In genomic region chr1:34076701-34077421, GRCm38 (mm10) we compare ENCODE assay signal across 10 mouse cellular contexts.
A peak's percentile ranks its signal among the peaks of the same experiment; 100 is the strongest.
DNase-seq lines count a peak whose midpoint lies in the region; ATAC-seq and TF ChIP-seq lines count a peak whose summit lies in the region.
"Had no signal": no experiment of that assay in that cellular context is flagged by ENCODE, and none has a peak within 500 bp of the region (broad histone marks: within the 10 kb centered on the region; RNA-seq: fewer than 3 reads in every experiment).

No protein-coding gene starts in this region.

- peak overlapping the region; percentile 36; the same call in 1 of the 2 replicates for H3K27ac ChIP-seq in kidney, embryonic 16.5 days (ENCODE audit: low read length)
- H3K27ac ChIP-seq in embryonic facial prominence, embryonic 14.5 days (replicated peaks; ENCODE audit: low read depth, low read length) = no peak overlapping the region
- H3K27ac ChIP-seq in limb, embryonic 14.5 days (replicated peaks; ENCODE audit: low read depth, low read length) = no peak overlapping the region
- H3K27ac ChIP-seq in stomach, embryonic 14.5 days (ENCODE audit: low read length) = no peak overlapping the region

- 0 out of 2 replicates have a peak overlapping the region, but pooled peaks have one; percentile 51 for H3K9ac ChIP-seq in kidney, embryonic 16.5 days (replicated peaks; ENCODE audit: low read length)
- 0 out of 2 replicates have a peak overlapping the region, but pooled peaks have one; percentile 26 for H3K9ac ChIP-seq in embryonic facial prominence, embryonic 14.5 days (ENCODE audit: low read depth, low read length)
- H3K9ac ChIP-seq in limb, embryonic 14.5 days (ENCODE audit: low read depth, low read length, severe bottlenecking) = no peak overlapping the region
- H3K9ac ChIP-seq in stomach, embryonic 14.5 days (replicated peaks; ENCODE audit: low read depth, low read length) = no peak overlapping the region

- no peaks in the 10 kb centered on the region for H3K9me3 ChIP-seq in kidney, embryonic 16.5 days (ENCODE audit: low read length)
- H3K9me3 ChIP-seq in embryonic facial prominence, embryonic 14.5 days (ENCODE audit: control insufficient read depth, low read length) = no peaks in the 10 kb centered on the region
- H3K9me3 ChIP-seq in limb, embryonic 14.5 days (ENCODE audit: control insufficient read depth, low read length) = no peaks in the 10 kb centered on the region
- H3K9me3 ChIP-seq in stomach, embryonic 14.5 days (ENCODE audit: control insufficient read depth, low read depth, low read length) = no peaks in the 10 kb centered on the region

- H3K4me1 ChIP-seq in kidney, embryonic 16.5 days (ENCODE audit: insufficient read depth, low read length) = peaks cover 27% of the 10 kb centered on the region
- peaks cover 17% of the 10 kb centered on the region for H3K4me1 ChIP-seq in embryonic facial prominence, embryonic 14.5 days (ENCODE audit: control insufficient read depth, insufficient read depth, low read length)
- peaks cover 34% of the 10 kb centered on the region for H3K4me1 ChIP-seq in limb, embryonic 14.5 days (ENCODE audit: control insufficient read depth, insufficient read depth, low read length)
- H3K4me1 ChIP-seq in stomach, embryonic 14.5 days (ENCODE audit: control insufficient read depth, insufficient read depth, low read length) = peaks cover 9% of the 10 kb centered on the region; the same call in 1 of the 2 replicates

- H3K4me2 ChIP-seq in kidney, embryonic 16.5 days (replicated peaks; ENCODE audit: low read depth, low read length) = peak overlapping the region; percentile 37
- peak overlapping the region; percentile 40 for H3K4me2 ChIP-seq in embryonic facial prominence, embryonic 14.5 days (ENCODE audit: low read depth, low read length)
- peak overlapping the region; percentile 33 for H3K4me2 ChIP-seq in limb, embryonic 14.5 days (replicated peaks; ENCODE audit: low read depth, low read length, severe bottlenecking)
- H3K4me2 ChIP-seq in stomach, embryonic 14.5 days (replicated peaks; ENCODE audit: low read depth, low read length) = peak overlapping the region; percentile 26

- no peak for TF ChIP-seq POLR2A in limb, embryonic 14.5 days (IDR thresholded peaks at IDR 0.05; ENCODE audit: borderline replicate concordance, extremely low read depth, insufficient read depth, insufficient read length)

- H3K36me3 ChIP-seq in kidney, embryonic 16.5 days (ENCODE audit: insufficient read depth, low read length) = no peaks in the 10 kb centered on the region
- H3K36me3 ChIP-seq in embryonic facial prominence, embryonic 14.5 days (ENCODE audit: control insufficient read depth, insufficient read depth, low read length) = no peaks in the 10 kb centered on the region
- no peaks in the 10 kb centered on the region for H3K36me3 ChIP-seq in limb, embryonic 14.5 days (ENCODE audit: control insufficient read depth, insufficient read depth, low read length)
- H3K36me3 ChIP-seq in stomach, embryonic 14.5 days (ENCODE audit: control insufficient read depth, insufficient read depth, low read length) = no peaks in the 10 kb centered on the region

- WGBS in kidney, embryonic 16.5 days = 8% methylated on average over 12 of the region's 12 CpGs
- 16% methylated on average over 8 of the region's 12 CpGs for WGBS in embryonic facial prominence, embryonic 14.5 days
- WGBS in limb, embryonic 14.5 days = 16% methylated on average over 8 of the region's 12 CpGs
- WGBS in stomach, embryonic 14.5 days = 12% methylated on average over 12 of the region's 12 CpGs

- H3K4me3 ChIP-seq in kidney, embryonic 16.5 days (ENCODE audit: low read length) = peak overlapping the region; percentile 26
- peak overlapping the region; percentile 15; the same call in 1 of the 2 replicates for H3K4me3 ChIP-seq in embryonic facial prominence, embryonic 14.5 days (ENCODE audit: low read depth, low read length)
- H3K4me3 ChIP-seq in limb, embryonic 14.5 days (replicated peaks; ENCODE audit: low read length) = no peak overlapping the region
- no peak overlapping the region for H3K4me3 ChIP-seq in stomach, embryonic 14.5 days (ENCODE audit: low read depth, low read length)

- ATAC-seq in kidney, embryonic 16.5 days (ENCODE audit: low FRiP score, low TSS enrichment) = peak; percentile 70
- peak; percentile 62 for ATAC-seq in embryonic facial prominence, embryonic 14.5 days (ENCODE audit: low read depth)
- ATAC-seq in limb, embryonic 14.5 days (ENCODE audit: low FRiP score, low read depth) = peak; percentile 50; the same call in 1 of the 2 replicates
- ATAC-seq in stomach, embryonic 14.5 days (ENCODE audit: insufficient number of reproducible peaks, insufficient read depth, low FRiP score, low read depth) = peak; percentile 83

- H3K27me3 ChIP-seq in kidney, embryonic 16.5 days (ENCODE audit: insufficient read depth, low read length) = no peaks in the 10 kb centered on the region
- no peaks in the 10 kb centered on the region for H3K27me3 ChIP-seq in embryonic facial prominence, embryonic 14.5 days (replicated peaks; ENCODE audit: control insufficient read depth, insufficient read depth, low read length)
- no peaks in the 10 kb centered on the region for H3K27me3 ChIP-seq in limb, embryonic 14.5 days (ENCODE audit: control insufficient read depth, insufficient read depth, low read length)
- H3K27me3 ChIP-seq in stomach, embryonic 14.5 days (ENCODE audit: control insufficient read depth, insufficient read depth, low read length) = no peaks in the 10 kb centered on the region

- DNase-seq in kidney, postnatal 25 days = no peak
- no peak for DNase-seq in embryonic facial prominence, embryonic 14.5 days (ENCODE audit: low spot score)
- DNase-seq in limb, embryonic 14.5 days (ENCODE audit: low spot score) = no peak
- no peak for DNase-seq in cerebellum, adult 18-20 months
- no peak for DNase-seq in layer of hippocampus, postnatal 10 days (ENCODE audit: low spot score in 2 of 2)
- DNase-seq in layer of hippocampus, adult 11-12 months (ENCODE audit: low spot score) = no peak
- DNase-seq: cerebellum, adult 11 months; kidney, adult 18-20 months had no signal

Comparison
In these comparisons a context has a peak if more than half of its experiments do, and no peak if none do; other contexts are left out.
1. H3K4me3 ChIP-seq: peak in kidney, embryonic 16.5 days (single experiment) and embryonic facial prominence, embryonic 14.5 days (single experiment); none in limb, embryonic 14.5 days (single experiment) and stomach, embryonic 14.5 days (single experiment).
2. H3K9ac ChIP-seq: peak in kidney, embryonic 16.5 days (single experiment) and embryonic facial prominence, embryonic 14.5 days (single experiment); none in limb, embryonic 14.5 days (single experiment) and stomach, embryonic 14.5 days (single experiment).
3. Peak in every context shown above with its lines, with median percentiles within 50 percentile points of each other: ATAC-seq and H3K4me2 ChIP-seq.